Mouse (Mus musculus): ENCODE data around the gene Gm9970. TPM values are rescaled to one million over a fixed set of nuclear protein-coding genes. Genes with fewer than 3 reads are reported as not detected.

Gene Gm9970
- polyA plus RNA-seq, 1 experiment from 2014 or later, result 0.99 TPM

DNA sequence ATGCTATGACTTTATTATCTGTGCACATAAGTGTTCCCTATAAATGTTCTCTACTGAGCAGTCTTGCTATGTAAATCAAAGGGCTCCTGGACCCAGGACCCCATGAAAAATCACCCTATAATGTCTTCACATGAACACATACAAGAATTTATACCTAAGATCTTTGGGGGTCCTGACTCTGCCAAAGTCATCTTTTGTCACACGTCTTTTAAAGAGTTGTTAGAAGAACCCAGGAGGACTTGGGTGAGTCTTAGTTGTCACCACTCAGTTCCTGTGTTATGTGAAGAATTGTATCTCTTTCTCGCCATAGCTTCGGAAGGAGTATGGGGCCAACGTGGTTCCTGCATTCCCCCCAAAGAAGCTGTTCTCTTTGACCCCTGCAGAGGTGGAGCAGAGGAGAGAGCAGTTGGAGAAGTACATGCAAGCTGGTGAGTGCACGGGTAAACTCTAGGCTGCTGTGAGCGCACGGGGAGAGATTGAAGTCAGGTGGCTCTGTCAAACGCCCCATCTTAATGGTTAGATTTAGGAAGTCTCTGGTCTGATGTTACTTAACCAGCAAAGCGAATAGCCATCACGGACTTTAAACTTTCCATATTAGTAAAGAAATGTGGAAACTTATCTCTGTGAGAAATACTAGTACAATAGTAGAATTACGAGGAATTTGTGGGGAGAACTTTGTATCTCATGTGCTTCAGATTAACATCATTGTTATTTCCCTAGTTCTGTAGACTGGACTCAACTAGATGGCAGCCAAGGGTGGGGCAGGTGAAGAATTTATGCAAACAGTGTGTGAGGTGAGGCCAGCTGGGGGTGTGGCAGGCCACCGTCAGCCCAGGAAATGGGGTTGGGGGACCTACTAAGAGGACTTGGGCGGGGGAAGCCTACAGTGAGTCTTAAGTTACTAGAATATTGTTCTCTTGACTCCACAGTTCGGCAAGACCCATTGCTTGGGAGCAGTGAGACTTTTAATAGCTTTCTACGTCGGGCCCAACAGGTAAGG lies 46.2 kb downstream of the Gm9970 start:
- Histone ChIP-seq H3K4me2 (replicated peaks) (peak overlapping the region; percentile 77), H3K9ac (no peak overlapping the region), H3K9me3 (replicated peaks) (no peaks in the 10 kb centered on the region), H3K4me3 (replicated peaks) (peak overlapping the region; percentile 71; the same call in 1 of the 2 replicates), H3K4me1 (peaks cover 25% of the 10 kb centered on the region), H3K27me3 (no peaks in the 10 kb centered on the region), H3K27ac (replicated peaks) (no peak overlapping the region), H3K36me3 (peaks cover 67% of the 10 kb centered on the region)
- ATAC-seq (ENCODE audit: insufficient number of reproducible peaks, low FRiP score, low TSS enrichment, low read depth), result no peak
- WGBS, result 87% methylated on average over 16 of the region's 16 CpGs

DNA sequence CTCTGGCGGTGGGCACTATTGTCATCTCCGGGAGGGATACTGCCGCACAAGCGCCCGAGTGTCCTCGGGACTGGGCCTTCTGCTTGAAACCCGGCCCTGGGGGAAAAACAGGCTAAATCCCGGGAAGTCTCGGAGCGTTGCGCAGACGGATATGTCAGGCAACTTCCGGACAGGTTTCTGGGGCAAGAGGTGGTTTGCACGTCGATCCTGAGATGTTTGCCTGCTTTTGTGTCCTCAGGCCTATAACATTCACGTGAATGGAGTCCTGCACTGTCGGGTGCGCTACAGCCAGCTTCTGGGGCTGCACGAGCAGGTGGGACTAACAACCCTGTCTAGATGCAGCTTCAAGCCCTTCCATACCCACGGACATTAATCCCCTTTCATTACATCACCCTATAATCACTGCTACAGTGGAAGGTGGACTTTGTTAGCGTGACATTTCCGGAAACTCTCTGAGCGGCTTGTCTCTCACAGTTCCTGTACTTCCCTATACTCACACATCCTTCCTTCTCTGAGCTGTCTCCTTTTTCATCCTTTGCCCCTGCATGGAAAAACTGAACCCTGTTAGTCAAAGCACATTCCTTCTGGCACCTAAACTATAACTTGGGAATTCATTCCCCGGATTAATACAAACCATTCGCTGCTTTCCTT lies 47.3 kb downstream of the Gm9970 start:
- Histone ChIP-seq H3K9ac (peak overlapping the region; percentile 79), H3K36me3 (peaks cover 65% of the 10 kb centered on the region), H3K4me3 (replicated peaks) (peak overlapping the region; percentile 71), H3K27ac (replicated peaks) (peak overlapping the region; percentile 88), H3K9me3 (replicated peaks) (no peaks in the 10 kb centered on the region), H3K4me2 (replicated peaks) (peak overlapping the region; percentile 77), H3K27me3 (no peaks in the 10 kb centered on the region), H3K4me1 (peaks cover 25% of the 10 kb centered on the region)
- 0 out of 2 replicates have a peak, but pooled peaks have one; percentile 2 for ATAC-seq (ENCODE audit: insufficient number of reproducible peaks, low FRiP score, low TSS enrichment, low read depth)
- WGBS, result 9% methylated on average over 25 of the region's 25 CpGs

DNA sequence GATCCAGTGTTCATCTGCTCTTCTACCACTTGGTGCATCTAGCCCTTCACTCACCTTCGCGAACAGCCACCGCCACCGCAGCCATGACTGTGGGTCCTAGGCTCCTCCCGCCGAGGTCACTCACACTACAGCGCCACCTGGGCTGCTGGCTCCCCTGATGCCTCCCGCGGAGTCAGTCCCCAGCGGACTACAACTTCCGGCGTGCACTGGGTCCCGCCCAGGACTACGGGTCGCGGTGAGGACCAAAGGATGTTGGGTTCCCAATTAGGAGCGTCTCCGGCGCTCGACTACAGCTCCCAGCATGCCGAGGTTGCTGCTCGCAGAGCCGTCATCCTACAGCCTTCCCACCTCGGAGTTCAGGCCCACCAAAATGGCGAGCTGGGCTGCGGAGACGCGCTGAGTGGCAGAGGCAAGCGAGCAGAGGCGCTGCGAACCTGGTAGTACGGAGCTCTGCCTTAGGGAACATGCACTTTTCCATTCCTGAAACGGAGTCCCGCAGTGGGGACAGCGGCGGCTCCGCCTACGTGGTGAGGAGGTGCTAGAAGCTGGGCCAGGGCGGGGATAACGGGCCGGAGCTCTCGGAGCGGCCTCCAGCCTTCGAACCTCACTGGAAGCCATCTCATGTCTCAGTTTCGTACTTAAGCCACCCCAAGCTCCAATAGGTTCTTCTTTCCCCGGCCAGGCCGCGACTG lies 47.9 kb downstream of the Gm9970 start, which contains the start of the genes Snx17 and Eif2b4:
TSS of gene Snx17 (plus strand) at position 289 of the 692 bp plus-strand sequence.
TSS of gene Eif2b4 (minus strand) at position 492 of the 692 bp plus-strand sequence.
- Histone ChIP-seq H3K36me3 (peaks cover 65% of the 10 kb centered on the region), H3K4me3 (replicated peaks) (peak within 1 kb of the TSS; percentile 71), H3K27me3 (no peaks in the 10 kb centered on the region), H3K4me2 (replicated peaks) (peak within 1 kb of the TSS; percentile 77), H3K9ac (peak within 1 kb of the TSS; percentile 79), H3K27ac (replicated peaks) (peak within 1 kb of the TSS; percentile 88), H3K4me1 (peaks cover 25% of the 10 kb centered on the region), H3K9me3 (replicated peaks) (no peaks in the 10 kb centered on the region)
- ATAC-seq (ENCODE audit: insufficient number of reproducible peaks, low FRiP score, low TSS enrichment, low read depth), result peak; percentile 97
- WGBS, result under 1% methylated on average over 47 of the region's 48 CpGs

DNA sequence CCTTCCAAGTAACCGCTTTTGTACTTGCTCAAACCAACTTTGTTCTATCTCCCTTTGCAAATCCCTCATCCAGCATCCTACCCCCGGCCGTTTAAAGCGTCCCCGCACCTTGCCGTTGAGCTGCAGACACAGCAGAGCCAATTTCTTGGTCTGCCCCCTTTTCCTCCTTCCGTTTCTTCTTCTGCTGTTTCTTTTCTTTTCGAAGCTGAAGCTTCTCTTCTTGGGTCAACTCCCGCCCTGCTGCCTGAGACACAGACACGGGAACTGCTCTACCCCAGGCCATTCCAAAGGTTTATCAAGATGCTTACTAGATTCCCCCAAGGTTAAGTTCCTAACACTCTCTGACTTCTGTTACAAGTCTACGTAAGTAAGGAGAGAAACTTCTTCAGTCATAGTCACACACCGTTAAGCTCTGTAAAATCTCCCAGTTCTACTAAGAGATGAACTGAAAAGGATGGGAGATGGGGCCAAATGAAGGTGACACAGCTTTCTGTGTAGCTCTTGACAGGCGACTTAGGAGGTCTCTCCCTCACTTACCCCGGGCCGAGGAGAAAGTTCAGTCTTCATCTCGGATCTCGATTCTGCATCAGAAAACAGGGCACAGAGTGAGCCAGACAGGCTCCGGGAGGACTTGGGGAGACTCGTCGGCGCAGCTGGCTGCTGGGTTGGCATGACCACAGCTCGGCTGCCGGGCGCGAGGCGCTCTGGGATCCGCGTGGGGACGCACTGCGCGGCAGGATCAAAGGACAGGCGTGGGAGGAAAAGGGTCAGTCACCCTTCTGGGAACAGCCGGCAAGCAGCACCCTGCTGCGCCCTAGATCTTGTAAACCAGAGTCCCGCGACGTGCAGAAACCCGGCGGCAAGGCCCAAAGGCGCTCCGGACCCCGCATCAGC lies 48.7 kb downstream of the Gm9970 start:
- H3K4me2 ChIP-seq (replicated peaks), result peak overlapping the region; percentile 77
- peaks cover 65% of the 10 kb centered on the region for H3K36me3 ChIP-seq
- 14% methylated on average over 42 of the region's 42 CpGs for WGBS
- peak; percentile 59 for ATAC-seq (ENCODE audit: insufficient number of reproducible peaks, low FRiP score, low TSS enrichment, low read depth)
- H3K4me3 ChIP-seq (replicated peaks), result peak overlapping the region; percentile 71
- no peaks in the 10 kb centered on the region for H3K9me3 ChIP-seq (replicated peaks)
- H3K4me1 ChIP-seq, result peaks cover 25% of the 10 kb centered on the region
- peak overlapping the region; percentile 79 for H3K9ac ChIP-seq
- peak overlapping the region; percentile 83 for H3K27ac ChIP-seq (replicated peaks)
- no peaks in the 10 kb centered on the region for H3K27me3 ChIP-seq

Other genes with a start within 250 kb of the Gm9970 start
- 173 and 174 TPM in 2 replicates for gene Atraid, start 192.9 kb downstream of the Gm9970 start, polyA plus RNA-seq (2015; fragmentation: Nextera tagmentation; extraction: Ambion mirVana)
- gene Slc5a6, start 192.3 kb downstream of the Gm9970 start, polyA plus RNA-seq (2015; fragmentation: Nextera tagmentation; extraction: Ambion mirVana), result 10.8 and 12.0 TPM in 2 replicates
- gene Cad, start 186.5 kb downstream of the Gm9970 start, polyA plus RNA-seq (2015; fragmentation: Nextera tagmentation; extraction: Ambion mirVana), result 23.5 and 26.4 TPM in 2 replicates
- not detected in 2 replicates for gene Dnajc5g, start 134.9 kb downstream of the Gm9970 start, polyA plus RNA-seq (2015; fragmentation: Nextera tagmentation; extraction: Ambion mirVana)
- 0.60 and 0.92 TPM in 2 replicates for gene Slc30a3, start 133.0 kb downstream of the Gm9970 start, polyA plus RNA-seq (2015; fragmentation: Nextera tagmentation; extraction: Ambion mirVana)
- gene Trim54, start 124.5 kb downstream of the Gm9970 start, polyA plus RNA-seq (2015; fragmentation: Nextera tagmentation; extraction: Ambion mirVana), result 10.2 and 13.7 TPM in 2 replicates
- gene Ucn, start 102.4 kb downstream of the Gm9970 start, polyA plus RNA-seq (2015; fragmentation: Nextera tagmentation; extraction: Ambion mirVana), result not detected in 2 replicates
- 67.3 and 73.4 TPM in 2 replicates for gene Mpv17, start 87.0 kb downstream of the Gm9970 start, polyA plus RNA-seq (2015; fragmentation: Nextera tagmentation; extraction: Ambion mirVana)
- gene Gm29609, start 61.3 kb downstream of the Gm9970 start, polyA plus RNA-seq (2015; fragmentation: Nextera tagmentation; extraction: Ambion mirVana), result 1.1 and 3.0 TPM in 2 replicates
- gene Gtf3c2, start 61.1 kb downstream of the Gm9970 start, polyA plus RNA-seq (2015; fragmentation: Nextera tagmentation; extraction: Ambion mirVana), result 69.0 and 71.5 TPM in 2 replicates
- 138 and 150 TPM in 2 replicates for gene Snx17, start 48.0 kb downstream of the Gm9970 start, polyA plus RNA-seq (2015; fragmentation: Nextera tagmentation; extraction: Ambion mirVana)
- 74.4 and 74.7 TPM in 2 replicates for gene Eif2b4, start 47.8 kb downstream of the Gm9970 start, polyA plus RNA-seq (2015; fragmentation: Nextera tagmentation; extraction: Ambion mirVana)
- gene Zfp513, start 38.9 kb downstream of the Gm9970 start, polyA plus RNA-seq (2015; fragmentation: Nextera tagmentation; extraction: Ambion mirVana), result 12.2 and 12.5 TPM in 2 replicates
- 113 and 115 TPM in 2 replicates for gene Ppm1g, start 20.5 kb downstream of the Gm9970 start, polyA plus RNA-seq (2015; fragmentation: Nextera tagmentation; extraction: Ambion mirVana)
- gene Nrbp1, start 368 bp downstream of the Gm9970 start, polyA plus RNA-seq (2015; fragmentation: Nextera tagmentation; extraction: Ambion mirVana), result 175 and 178 TPM in 2 replicates
- 21.8 and 23.5 TPM in 2 replicates for gene Krtcap3, start 10.5 kb upstream of the Gm9970 start, polyA plus RNA-seq (2015; fragmentation: Nextera tagmentation; extraction: Ambion mirVana)
- gene Ift172, start 49.9 kb upstream of the Gm9970 start, polyA plus RNA-seq (2015; fragmentation: Nextera tagmentation; extraction: Ambion mirVana), result 39.4 and 39.5 TPM in 2 replicates
- 85.5 and 89.8 TPM in 2 replicates for gene Fndc4, start 54.8 kb upstream of the Gm9970 start, polyA plus RNA-seq (2015; fragmentation: Nextera tagmentation; extraction: Ambion mirVana)
- 0.15 and 0.30 TPM in 2 replicates for gene Gckr, start 56.2 kb upstream of the Gm9970 start, polyA plus RNA-seq (2015; fragmentation: Nextera tagmentation; extraction: Ambion mirVana)
- 50.0 and 51.9 TPM in 2 replicates for gene Zfp512, start 211.2 kb upstream of the Gm9970 start, polyA plus RNA-seq (2015; fragmentation: Nextera tagmentation; extraction: Ambion mirVana)
- gene 4930548H24Rik, start 244.5 kb upstream of the Gm9970 start, polyA plus RNA-seq (2015; fragmentation: Nextera tagmentation; extraction: Ambion mirVana), result 0.15 TPM in 1 of 2 replicates, not detected in the other